Mouse (Mus musculus) adrenal gland, adult (tissue): Measurements from ENCODE around the gene Slc22a12.
A peak's percentile ranks its signal among the peaks of the same experiment; 100 is the strongest.

Experiments
- DNase-seq, 2 experiments: peaks; one replicate each; pipeline ENCODE4 v3.0.0; 2022 to 2023; ENCODE audit warnings: low spot score in 1 of 2; ENCODE audit not compliant: inconsistent age in 2 of 2

Slc22a12 gene

DNA sequence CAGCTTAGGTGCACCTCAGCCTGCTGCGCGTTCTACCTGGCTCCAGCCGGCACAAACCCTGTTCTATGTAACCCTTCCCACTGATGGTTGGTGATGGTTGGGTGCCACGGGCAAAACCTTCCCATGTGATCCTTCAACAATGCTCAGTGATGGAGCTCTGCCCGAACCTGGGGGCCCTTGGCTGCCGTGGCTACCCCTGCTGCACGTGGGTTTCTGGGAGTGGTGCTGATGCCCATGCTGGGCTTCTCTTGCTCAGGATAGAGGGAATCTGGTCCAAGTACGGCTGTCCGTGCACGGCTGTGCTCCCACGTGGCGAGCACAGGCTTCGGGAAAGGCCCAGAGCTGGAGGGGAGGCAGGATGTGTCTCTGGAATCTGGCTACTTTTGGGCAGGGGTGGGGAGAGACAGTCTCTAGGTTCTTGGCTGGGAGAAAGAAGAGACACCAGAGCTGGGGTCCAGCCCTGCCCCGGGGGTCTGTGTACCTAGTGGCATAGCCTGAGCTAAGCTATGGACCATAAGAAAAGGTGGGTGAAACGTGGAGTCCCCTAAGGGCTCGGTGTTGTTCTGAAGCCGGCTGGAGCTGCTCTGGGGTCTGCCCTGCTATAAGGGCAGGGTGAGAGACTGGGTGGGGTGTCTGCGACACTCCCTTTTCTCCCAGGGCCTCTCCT is 48.2 kb downstream of the Slc22a12 start:
- DNase-seq, result no peak

DNA sequence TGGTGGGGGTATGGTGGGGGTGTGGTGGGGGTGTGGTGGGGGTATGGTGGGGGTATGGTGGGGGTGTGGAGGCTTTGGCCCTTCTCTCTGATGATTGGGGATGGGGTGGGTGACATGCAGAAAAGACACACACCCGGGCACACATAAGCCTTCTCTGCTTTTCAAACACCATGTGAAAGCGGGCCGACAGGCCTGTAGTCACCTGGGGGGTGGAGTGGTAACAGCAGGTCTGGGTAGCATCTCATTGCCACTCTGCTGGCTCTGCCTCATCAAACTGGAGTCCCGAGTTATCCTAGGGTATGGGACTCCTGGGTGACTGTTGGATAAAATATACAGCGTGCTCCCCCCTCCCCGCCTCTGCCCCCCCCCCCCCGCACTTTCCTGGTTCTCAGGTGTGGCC is 48.8 kb downstream of the Slc22a12 start:
- DNase-seq, result no peak

DNA sequence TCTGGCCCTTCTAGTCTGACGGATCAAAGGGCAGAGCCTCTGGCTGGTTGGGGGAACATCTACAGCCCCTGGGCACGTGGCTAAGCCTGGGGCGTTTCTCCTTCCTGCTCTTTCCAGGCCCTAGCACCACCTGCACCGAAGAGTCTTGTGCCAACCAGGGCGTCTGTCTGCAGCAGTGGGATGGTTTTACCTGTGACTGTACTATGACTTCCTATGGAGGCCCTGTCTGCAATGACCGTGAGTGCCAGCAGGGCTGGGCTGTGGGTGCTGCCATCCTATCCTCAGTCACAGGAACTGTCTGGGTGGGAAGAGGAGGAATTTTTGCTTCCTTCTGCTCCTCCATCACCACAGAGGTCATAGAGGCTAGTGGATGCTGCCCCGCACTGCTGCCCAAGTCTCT is 49.6 kb downstream of the Slc22a12 start:
- no peak for DNase-seq

DNA sequence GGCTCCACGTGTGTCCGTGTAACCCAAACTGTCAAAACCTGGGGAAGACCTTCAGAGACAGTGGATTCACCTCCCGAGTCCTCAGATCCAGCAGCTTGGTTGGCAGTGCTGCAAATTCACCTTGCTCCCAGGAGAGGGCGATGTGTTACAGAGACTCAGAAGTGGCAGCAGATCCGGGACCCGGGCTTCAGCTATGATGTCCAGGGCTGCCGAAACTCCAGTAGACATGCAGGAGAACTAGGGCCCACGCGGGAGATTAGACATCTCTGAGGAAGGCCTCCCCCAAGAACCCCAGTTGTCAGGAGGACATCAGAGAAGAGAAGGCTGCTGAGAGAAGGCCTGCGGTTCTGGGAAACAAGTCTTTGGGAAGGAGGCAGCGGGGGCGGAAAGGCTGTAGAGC is 50.7 kb downstream of the Slc22a12 start:
- DNase-seq, result peak; percentile 68 to 89

DNA sequence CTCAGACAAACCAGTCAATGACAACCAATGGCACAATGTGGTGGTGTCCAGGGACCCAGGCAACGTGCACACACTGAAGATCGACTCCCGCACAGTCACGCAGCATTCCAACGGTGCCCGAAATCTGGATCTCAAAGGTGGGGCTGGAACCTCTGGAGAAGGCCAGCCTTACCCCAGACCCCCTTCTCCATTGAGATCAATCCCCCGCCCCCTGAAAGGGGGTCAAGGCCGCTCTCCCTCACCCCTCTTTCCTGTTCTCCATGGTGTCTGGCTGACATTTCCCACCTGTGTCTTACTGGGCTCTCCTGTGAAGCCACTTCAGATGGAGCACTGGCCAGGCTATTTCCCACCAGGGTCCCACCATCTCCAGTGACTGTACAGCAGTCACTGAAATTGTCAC is 51.3 kb downstream of the Slc22a12 start:
- DNase-seq, result peak in 1 of 2 experiments; percentile 27

DNA sequence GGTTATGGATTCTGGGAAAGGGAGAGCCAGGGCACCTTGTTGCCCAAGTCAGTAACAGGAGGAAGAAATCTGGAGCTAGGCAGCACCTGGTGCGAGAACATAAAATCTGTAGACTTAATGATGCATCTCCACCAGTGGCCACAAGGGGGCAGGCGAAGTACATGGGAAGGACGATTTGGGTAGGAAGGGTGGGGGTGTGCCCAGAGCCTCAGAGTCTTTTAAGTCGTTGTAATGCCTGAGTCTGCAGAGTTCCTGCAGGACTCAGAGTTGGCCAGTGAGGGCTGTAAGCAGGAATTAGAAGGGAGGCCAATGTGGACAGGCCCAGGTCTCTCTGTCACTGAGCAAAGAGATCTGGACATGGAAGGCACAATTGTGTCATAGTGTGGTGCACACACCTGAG is 53.8 kb downstream of the Slc22a12 start:
- peak; percentile 79 to 95 for DNase-seq
